Mouse (Mus musculus) liver, embryonic 14.5 days (tissue): ENCODE measurements around the gene Idh2.

ENCODE experiments used
- CTCF ChIP-seq: IDR thresholded peaks from 2 replicates; pipeline ENCODE4 v1.5.1; 2016; ENCODE audit warnings: antibody characterized with exemption, low read depth, control low read depth
- EP300 ChIP-seq: IDR thresholded peaks from 2 replicates; pipeline ENCODE4 v1.6.1; 2016; ENCODE audit warnings: antibody characterized with exemption, low read depth

DNA sequence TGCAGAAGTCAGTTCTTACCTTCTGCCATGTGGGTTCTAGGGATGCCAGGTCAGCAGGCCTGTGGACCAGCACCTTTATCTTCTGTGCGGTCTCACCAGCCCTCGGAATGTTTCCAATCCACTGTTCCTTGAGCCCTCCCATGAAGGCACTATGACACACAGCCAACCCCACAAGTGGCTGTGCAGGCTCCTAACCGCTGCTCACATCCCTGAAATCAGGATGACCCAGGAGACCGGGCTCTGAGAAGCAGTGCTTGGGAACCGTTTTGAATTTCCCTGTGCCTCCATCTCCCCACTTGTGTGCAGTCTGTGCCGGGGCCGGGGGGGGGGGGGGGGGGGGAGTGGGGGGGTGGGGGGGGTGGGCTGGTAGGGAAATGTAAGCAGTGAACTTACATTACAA lies 46.9 kb downstream of the Idh2 start:
- no peak for TF ChIP-seq CTCF
- TF ChIP-seq EP300, result no peak
